Mouse (Mus musculus) heart, embryonic 13.5 days (tissue): Measurements from ENCODE around the gene Ccdc6. TPM values are rescaled to one million over a fixed set of nuclear protein-coding genes. Genes with fewer than 3 reads are reported as not detected.

Experiments used
- ATAC-seq: fragments of 200-750 bp; cut with Nextera tagmentation; 2 replicates; pipeline ENCODE4 v1.8.0; 2017; ENCODE audit warnings: moderate TSS enrichment; ENCODE audit not compliant: insufficient number of reproducible peaks, low FRiP score, low TSS enrichment; ENCODE audit errors: extremely low read depth
- H3K27ac ChIP-seq: fragments of 300-500 bp; sonication (generic); replicated peaks from 2 replicates; pipeline ENCODE4 v1.5.1; 2015; ENCODE audit warnings: moderate library complexity, mild to moderate bottlenecking, inconsistent platforms
- H3K27me3 ChIP-seq: fragments of 300-500 bp; sonication (generic); replicated peaks from 2 replicates; pipeline ENCODE4 v1.6.1; 2015; ENCODE audit warnings: mild to moderate bottlenecking, inconsistent platforms
- H3K36me3 ChIP-seq: fragments of 300-500 bp; sonication (generic); 2 replicates; pipeline ENCODE4 v1.6.1; 2015; ENCODE audit warnings: mild to moderate bottlenecking, inconsistent platforms
- H3K4me1 ChIP-seq: fragments of 300-500 bp; sonication (generic); 2 replicates; pipeline ENCODE4 v1.6.1; 2015; ENCODE audit warnings: inconsistent platforms
- H3K4me2 ChIP-seq: fragments of 300-500 bp; sonication (generic); 2 replicates; pipeline ENCODE4 v1.6.1; 2015; ENCODE audit warnings: inconsistent platforms, mild to moderate bottlenecking, moderate library complexity
- H3K4me3 ChIP-seq: fragments of 300-500 bp; sonication (generic); 2 replicates; pipeline ENCODE4 v1.5.1; 2015; ENCODE audit warnings: moderate library complexity, mild to moderate bottlenecking, inconsistent platforms
- H3K9ac ChIP-seq: fragments of 300-500 bp; sonication (generic); 2 replicates; pipeline ENCODE4 v1.6.1; 2015; ENCODE audit warnings: inconsistent platforms, mild to moderate bottlenecking, moderate library complexity
- H3K9me3 ChIP-seq: fragments of 300-500 bp; sonication (generic); 2 replicates; pipeline ENCODE4 v1.6.1; 2016; ENCODE audit warnings: inconsistent platforms
- WGBS: fragments of 180-500 bp; shearing (Covaris S2); methylation state at CpG from one replicate; pipeline ENCODE4 v1.1.7; 2015; ENCODE audit warnings: mixed read lengths; 5-methylcytosine and 5-hydroxymethylcytosine counted together
- polyA plus RNA-seq: library from polyadenylated mRNA; unstranded; fragments of >200 nt; fragmentation: Nextera tagmentation; extraction: Ambion mirVana; gene quantifications from 2 replicates; pipeline ENCODE4 v1.2.1, GENCODE M21; 2015

The Ccdc6 gene
- polyA plus RNA-seq, 1 experiment from 2014 or later = 12.5 TPM

DNA sequence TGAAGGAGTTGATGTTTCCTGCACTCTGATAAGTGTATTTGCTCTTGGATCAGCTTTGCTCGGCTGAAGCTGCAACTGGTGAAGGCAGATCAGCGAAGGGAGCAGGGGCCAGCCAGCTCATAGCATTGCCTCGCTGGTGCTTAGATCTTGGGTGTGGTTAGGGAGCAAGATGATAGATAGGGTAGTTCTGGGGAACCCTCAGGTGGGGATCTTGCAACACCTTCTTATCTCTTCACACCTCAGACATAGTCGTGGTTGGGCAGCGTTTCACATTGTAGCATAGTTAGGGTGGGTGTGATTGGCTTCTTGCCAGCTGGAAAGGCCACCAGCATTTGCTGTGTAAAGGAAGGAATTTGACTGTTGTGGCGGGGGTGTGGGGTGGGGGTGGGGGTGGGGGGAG is 36.3 kb downstream of the Ccdc6 start:
- no peak for ATAC-seq
- no peak overlapping the region for H3K4me3 ChIP-seq
- no peaks in the 10 kb centered on the region for H3K9me3 ChIP-seq
- no peaks in the 10 kb centered on the region for H3K27me3 ChIP-seq
- H3K4me2 ChIP-seq = peak overlapping the region; percentile 53
- WGBS = 7% methylated on average over 6 of the region's 6 CpGs
- peak overlapping the region; percentile 92 for H3K27ac ChIP-seq
- H3K4me1 ChIP-seq = peaks cover 66% of the 10 kb centered on the region
- peak overlapping the region; percentile 65 for H3K9ac ChIP-seq
- H3K36me3 ChIP-seq = peaks cover 9% of the 10 kb centered on the region

DNA sequence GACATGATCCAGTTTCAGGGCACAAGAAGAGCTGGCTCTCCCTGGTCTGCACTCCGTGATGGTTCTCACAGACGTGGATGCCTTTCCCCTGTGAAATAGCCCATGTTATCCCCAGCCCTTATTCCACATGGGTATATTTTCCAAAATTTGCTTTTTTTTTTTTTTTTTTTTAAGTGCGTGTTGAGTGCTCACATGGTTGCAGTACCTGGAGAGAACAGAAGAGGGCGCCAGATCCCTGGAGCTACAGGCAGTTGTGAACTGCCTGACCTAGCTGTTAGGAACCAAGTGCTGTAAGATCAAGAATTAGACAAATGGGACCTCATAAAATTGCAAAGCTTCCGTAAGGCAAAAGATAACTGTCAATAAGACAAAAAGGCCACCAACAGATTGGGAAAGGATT is 38.8 kb downstream of the Ccdc6 start:
- Histone ChIP-seq H3K36me3 (peaks cover 9% of the 10 kb centered on the region), H3K4me2 (no peak overlapping the region), H3K27ac (no peak overlapping the region), H3K27me3 (no peaks in the 10 kb centered on the region), H3K4me1 (peaks cover 63% of the 10 kb centered on the region), H3K9me3 (no peaks in the 10 kb centered on the region), H3K4me3 (no peak overlapping the region), H3K9ac (no peak overlapping the region)
- no peak for ATAC-seq
- WGBS = 74% methylated on average over 5 of the region's 5 CpGs

GRCm38 (mm10) chr10:70137652-70138051 is 40.7 kb downstream of the Ccdc6 start:
- 85% methylated on average over 7 of the region's 7 CpGs for WGBS
- no peaks in the 10 kb centered on the region for H3K9me3 ChIP-seq
- peaks cover 51% of the 10 kb centered on the region for H3K4me1 ChIP-seq

DNA sequence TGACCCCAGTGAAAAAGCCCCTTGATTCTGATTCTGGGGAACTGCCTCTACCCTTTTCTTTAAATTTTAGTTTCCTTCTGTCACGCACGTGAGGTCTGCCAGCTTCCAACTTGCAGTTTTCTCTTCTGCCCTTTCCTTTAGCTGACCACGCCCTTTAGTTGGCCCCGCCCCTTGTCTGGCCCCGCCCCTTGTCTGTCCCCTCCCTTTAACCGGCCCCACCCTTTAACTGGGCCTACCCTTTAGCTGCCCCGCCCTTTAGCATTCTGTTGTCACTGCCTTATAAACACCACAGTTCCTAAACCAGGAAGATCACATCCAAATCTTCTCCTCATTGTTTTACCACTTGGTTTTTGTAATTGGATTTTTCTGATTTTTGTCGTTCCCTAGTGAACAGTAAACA is 41.2 kb downstream of the Ccdc6 start:
- Histone ChIP-seq H3K9me3 (no peaks in the 10 kb centered on the region), H3K27me3 (no peaks in the 10 kb centered on the region), H3K4me1 (peaks cover 46% of the 10 kb centered on the region), H3K9ac (no peak overlapping the region), H3K4me3 (no peak overlapping the region), H3K27ac (0 out of 2 replicates have a peak overlapping the region, but pooled peaks have one; percentile 24), H3K36me3 (peaks cover 22% of the 10 kb centered on the region), H3K4me2 (no peak overlapping the region)
- WGBS = 58% methylated on average over 8 of the region's 8 CpGs
- ATAC-seq = peak; percentile 62; the same call in 1 of the 2 replicates

More at GRCm38 (mm10) chr10:70137652-70138051, 40.7 kb downstream of the Ccdc6 start:
- Histone ChIP-seq H3K9ac (no peak overlapping the region), H3K27me3 (no peaks in the 10 kb centered on the region), H3K4me2 (no peak overlapping the region), H3K27ac (0 out of 2 replicates have a peak overlapping the region, but pooled peaks have one; percentile 24), H3K4me3 (no peak overlapping the region), H3K36me3 (peaks cover 17% of the 10 kb centered on the region)
- ATAC-seq = no peak

DNA sequence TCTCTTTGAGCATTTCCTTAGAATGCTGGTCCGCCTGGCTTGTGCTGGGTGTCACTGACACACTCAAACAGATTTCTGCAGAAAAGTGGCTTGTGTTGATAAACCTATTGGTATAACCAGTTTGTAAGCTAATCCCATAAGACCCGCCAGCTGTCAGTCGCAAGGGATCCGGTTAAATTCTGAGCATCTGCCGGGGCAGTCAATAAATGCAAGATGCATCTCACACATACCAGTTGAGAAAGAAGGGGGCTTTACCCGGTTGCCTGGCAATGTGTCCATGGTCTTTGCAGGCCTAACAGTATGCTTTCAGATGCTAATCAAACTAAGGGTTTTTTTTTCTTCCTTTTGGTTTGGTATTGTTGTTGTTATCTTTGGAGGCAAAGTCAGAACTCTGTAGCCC is 42.4 kb downstream of the Ccdc6 start:
- WGBS = 81% methylated on average over 6 of the region's 6 CpGs
- Histone ChIP-seq H3K27me3 (no peaks in the 10 kb centered on the region), H3K4me3 (no peak overlapping the region), H3K36me3 (peaks cover 34% of the 10 kb centered on the region), H3K9me3 (no peaks in the 10 kb centered on the region), H3K27ac (0 out of 2 replicates have a peak overlapping the region, but pooled peaks have one; percentile 22), H3K4me1 (peaks cover 34% of the 10 kb centered on the region), H3K4me2 (no peak overlapping the region), H3K9ac (no peak overlapping the region)
- no peak for ATAC-seq

DNA sequence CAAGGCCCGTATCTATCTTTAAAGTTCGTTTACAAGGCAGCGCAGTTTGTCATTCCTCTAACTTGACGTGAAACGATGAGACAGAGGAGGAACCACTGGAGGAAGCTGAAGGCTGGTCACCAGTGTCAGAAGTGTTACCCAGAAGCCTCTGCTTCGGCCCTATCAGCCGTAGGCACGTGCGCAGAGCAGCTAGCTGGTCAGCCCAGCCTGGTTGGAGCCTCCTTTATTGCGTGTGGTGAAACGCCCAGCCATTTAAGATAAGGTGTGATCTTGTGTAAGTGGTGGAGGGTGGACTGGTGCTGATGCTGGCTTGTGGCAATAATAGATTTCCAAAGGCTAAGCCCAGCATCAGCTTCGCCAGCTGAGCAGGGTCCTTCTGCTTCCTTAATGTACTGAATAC is 43.5 kb downstream of the Ccdc6 start:
- Histone ChIP-seq H3K4me2 (no peak overlapping the region), H3K36me3 (peaks cover 42% of the 10 kb centered on the region), H3K4me3 (no peak overlapping the region), H3K9me3 (0 out of 2 replicates have a peak, but pooled peaks cover under 1% of the 10 kb centered on the region), H3K4me1 (peaks cover 34% of the 10 kb centered on the region), H3K9ac (no peak overlapping the region), H3K27ac (0 out of 2 replicates have a peak overlapping the region, but pooled peaks have one; percentile 45), H3K27me3 (no peaks in the 10 kb centered on the region)
- no peak for ATAC-seq
- WGBS = 53% methylated on average over 12 of the region's 12 CpGs

GRCm38 (mm10) chr10:70142623-70143022 is 45.7 kb downstream of the Ccdc6 start:
- WGBS = 92% methylated on average over 17 of the region's 17 CpGs
- Histone ChIP-seq H3K4me2 (no peak overlapping the region), H3K4me3 (no peak overlapping the region), H3K4me1 (peaks cover 34% of the 10 kb centered on the region), H3K9me3 (peaks cover 7% of the 10 kb centered on the region; the same call in 1 of the 2 replicates), H3K27me3 (no peaks in the 10 kb centered on the region), H3K27ac (no peak overlapping the region), H3K36me3 (peaks cover 56% of the 10 kb centered on the region), H3K9ac (no peak overlapping the region)
- no peak for ATAC-seq

DNA sequence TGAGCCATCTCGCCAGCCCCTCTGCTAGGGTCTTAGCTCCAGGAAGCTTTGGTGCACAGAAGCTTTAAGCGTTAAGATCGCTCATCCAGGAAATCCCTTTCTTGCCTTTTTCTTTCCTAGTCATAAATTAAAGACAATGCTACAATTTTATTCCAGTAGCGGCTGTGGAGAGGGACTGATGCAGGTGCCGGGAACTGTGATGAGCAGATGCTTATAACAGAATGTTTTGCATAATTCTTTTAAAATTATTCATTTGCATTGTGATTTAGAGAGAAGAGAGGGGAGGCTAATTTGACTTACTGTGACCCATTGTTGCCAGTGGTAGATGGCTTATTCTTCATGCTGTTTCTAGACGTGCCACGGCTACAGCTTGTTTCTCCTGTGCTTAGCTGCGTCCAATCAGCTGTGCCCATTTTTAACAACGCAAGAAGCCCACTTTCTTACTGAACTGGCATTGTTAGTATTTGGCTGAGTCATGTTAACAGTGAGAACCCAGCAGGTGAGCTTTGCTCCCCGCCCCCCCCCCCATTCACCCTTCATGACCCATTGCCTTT is 47.2 kb downstream of the Ccdc6 start:
- no peaks in the 10 kb centered on the region for H3K27me3 ChIP-seq
- H3K4me3 ChIP-seq = no peak overlapping the region
- no peak for ATAC-seq
- H3K9me3 ChIP-seq = peaks cover 7% of the 10 kb centered on the region; the same call in 1 of the 2 replicates
- H3K27ac ChIP-seq = no peak overlapping the region
- no peak overlapping the region for H3K9ac ChIP-seq
- H3K4me1 ChIP-seq = peaks cover 32% of the 10 kb centered on the region
- H3K36me3 ChIP-seq = peaks cover 70% of the 10 kb centered on the region
- 92% methylated on average over 10 of the region's 10 CpGs for WGBS
- H3K4me2 ChIP-seq = no peak overlapping the region

- Histone ChIP-seq H3K27ac (no peak overlapping the region), H3K9ac (no peak overlapping the region), H3K9me3 (peaks cover 7% of the 10 kb centered on the region; the same call in 1 of the 2 replicates), H3K36me3 (peaks cover 82% of the 10 kb centered on the region), H3K4me3 (no peak overlapping the region), H3K4me2 (no peak overlapping the region), H3K27me3 (no peaks in the 10 kb centered on the region), H3K4me1 (peaks cover 30% of the 10 kb centered on the region)
- ATAC-seq = no peak
- WGBS = 94% methylated on average over 12 of the region's 12 CpGs
These were observed 49.0 kb downstream of the Ccdc6 start for GRCm38 (mm10) chr10:70145873-70146272.

DNA sequence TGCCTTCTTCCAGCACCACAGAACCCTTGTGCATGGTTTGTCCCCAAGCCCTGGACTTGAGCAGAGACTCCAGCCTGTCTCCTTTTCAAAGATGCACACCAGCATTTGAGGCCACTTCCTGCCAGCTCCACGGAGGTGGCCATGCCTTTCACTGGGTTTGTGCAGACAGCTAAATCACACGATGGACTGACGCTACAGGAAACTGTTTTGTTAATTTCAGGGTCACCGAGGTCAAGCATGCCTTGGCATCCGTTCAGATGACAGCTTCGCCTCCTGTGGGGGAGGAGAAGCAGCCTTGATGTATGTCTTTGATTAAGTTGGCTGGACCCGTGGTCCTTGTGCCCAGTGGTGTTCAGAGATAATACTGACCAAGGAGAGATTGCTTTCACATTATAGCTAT is 52.2 kb downstream of the Ccdc6 start:
- Histone ChIP-seq H3K27ac (peak overlapping the region; percentile 20), H3K36me3 (peaks cover 80% of the 10 kb centered on the region), H3K27me3 (no peaks in the 10 kb centered on the region), H3K4me3 (no peak overlapping the region), H3K9me3 (peaks cover 7% of the 10 kb centered on the region; the same call in 1 of the 2 replicates), H3K4me1 (peaks cover 54% of the 10 kb centered on the region), H3K4me2 (no peak overlapping the region), H3K9ac (peak overlapping the region; percentile 37; the same call in 1 of the 2 replicates)
- 19% methylated on average over 7 of the region's 7 CpGs for WGBS
- ATAC-seq = no peak

GRCm38 (mm10) chr10:70150301-70150700 is 53.4 kb downstream of the Ccdc6 start:
- no peak for ATAC-seq
- peaks cover 81% of the 10 kb centered on the region for H3K36me3 ChIP-seq

DNA sequence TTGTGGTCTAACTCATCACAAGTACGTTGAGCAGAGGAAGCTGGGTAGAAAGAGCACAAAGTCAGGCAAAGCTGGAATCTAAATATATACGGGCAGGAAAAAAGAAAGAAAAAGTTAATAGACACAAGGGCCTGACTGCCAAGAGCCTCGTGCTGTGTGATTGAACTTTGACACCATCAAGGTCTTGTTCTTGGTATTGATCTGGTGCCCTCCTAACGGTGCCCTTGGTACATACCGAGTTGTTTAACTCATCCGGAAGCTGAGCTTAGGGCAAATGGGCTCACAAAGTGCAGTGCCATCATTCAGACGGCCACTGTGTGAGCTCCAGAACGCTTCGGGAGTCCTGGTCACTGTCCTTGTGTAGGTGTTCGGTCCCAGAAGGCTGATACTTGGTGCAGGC is 54.2 kb downstream of the Ccdc6 start:
- Histone ChIP-seq H3K27me3 (no peaks in the 10 kb centered on the region), H3K4me1 (peaks cover 59% of the 10 kb centered on the region), H3K36me3 (peaks cover 81% of the 10 kb centered on the region), H3K9me3 (no peaks in the 10 kb centered on the region), H3K4me3 (no peak overlapping the region), H3K27ac (no peak overlapping the region), H3K9ac (0 out of 2 replicates have a peak overlapping the region, but pooled peaks have one; percentile 56), H3K4me2 (no peak overlapping the region)
- no peak for ATAC-seq
- WGBS = 84% methylated on average over 10 of the region's 10 CpGs

More at GRCm38 (mm10) chr10:70150301-70150700, 53.4 kb downstream of the Ccdc6 start:
- no peak overlapping the region for H3K4me2 ChIP-seq
- H3K27me3 ChIP-seq = no peaks in the 10 kb centered on the region
- H3K9ac ChIP-seq = no peak overlapping the region
- 66% methylated on average over 4 of the region's 4 CpGs for WGBS
- no peak overlapping the region for H3K4me3 ChIP-seq
- H3K4me1 ChIP-seq = peaks cover 59% of the 10 kb centered on the region
- peaks cover 7% of the 10 kb centered on the region; the same call in 1 of the 2 replicates for H3K9me3 ChIP-seq
- no peak overlapping the region for H3K27ac ChIP-seq
